Mouse (Mus musculus) lung, postnatal 14 days (tissue): ENCODE measurements around the gene Kif2b.

ENCODE experiments used
- DNase-seq: peaks from one replicate; pipeline ENCODE4 v3.0.0; 2021

Gene Kif2b

DNA sequence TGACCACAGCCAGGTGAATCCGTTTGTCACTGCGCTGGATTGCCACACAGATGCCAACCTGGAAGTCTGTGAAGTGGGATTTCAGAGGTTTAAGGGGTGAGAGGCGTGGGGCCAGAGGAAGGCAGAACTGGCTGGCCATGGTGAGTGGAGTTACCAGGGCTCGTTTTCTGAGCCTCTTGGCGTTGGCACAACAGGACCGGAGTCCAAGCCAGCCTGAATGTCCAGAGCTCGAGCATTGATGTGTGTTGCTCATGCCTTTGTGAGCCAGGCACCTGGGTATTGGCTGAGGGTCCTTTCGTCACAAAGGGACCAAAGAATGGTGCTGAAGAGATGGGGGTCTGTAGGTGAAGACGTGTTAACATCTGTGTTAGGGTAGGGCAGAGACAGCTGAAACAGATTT is at the start of gene Kif2b:
Gene Kif2b, minus strand, starts transcription at position 242 of the 400 bp plus-strand sequence.
- DNase-seq = no peak

DNA sequence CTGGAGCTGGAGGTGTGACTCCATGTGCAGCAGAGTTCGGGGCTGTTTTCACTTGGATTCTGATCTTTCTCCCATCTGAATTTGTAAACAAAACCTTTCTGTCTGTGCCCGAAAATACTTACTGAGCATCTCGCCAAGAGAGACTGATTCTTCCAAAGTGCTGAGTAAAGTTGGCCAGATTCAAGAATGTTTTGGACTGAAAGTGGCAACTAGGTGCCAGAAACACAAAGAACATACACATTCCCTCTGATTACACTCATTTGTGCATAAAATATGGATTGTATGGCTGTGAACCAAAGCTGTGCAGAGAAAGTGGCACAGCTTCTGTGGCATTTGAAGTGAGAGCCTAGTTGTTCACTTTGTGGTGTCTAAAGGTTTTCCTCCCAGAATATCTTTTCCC is 15.7 kb upstream of the Kif2b start:
- DNase-seq = no peak

DNA sequence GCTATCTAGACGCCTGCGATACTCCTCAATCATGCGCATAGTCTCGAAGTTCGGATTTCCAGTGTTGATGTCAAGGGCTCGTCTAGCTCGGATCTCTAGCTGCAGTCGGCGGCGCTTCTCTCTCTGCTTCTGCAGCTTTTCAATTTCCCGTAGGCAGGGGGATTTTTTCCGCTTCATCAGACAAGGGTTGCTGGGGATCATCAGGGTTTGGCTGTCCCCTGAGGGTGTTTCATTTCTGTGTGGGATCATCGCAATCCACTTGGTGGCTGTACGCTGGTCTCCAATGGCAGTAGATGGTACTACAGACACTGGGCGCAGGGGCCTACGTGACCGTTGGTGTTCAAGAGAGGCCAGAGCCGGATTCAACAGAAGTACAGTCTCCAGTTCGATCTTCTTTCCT is 502 bp downstream of the Kif2b start:
- DNase-seq = no peak

DNA sequence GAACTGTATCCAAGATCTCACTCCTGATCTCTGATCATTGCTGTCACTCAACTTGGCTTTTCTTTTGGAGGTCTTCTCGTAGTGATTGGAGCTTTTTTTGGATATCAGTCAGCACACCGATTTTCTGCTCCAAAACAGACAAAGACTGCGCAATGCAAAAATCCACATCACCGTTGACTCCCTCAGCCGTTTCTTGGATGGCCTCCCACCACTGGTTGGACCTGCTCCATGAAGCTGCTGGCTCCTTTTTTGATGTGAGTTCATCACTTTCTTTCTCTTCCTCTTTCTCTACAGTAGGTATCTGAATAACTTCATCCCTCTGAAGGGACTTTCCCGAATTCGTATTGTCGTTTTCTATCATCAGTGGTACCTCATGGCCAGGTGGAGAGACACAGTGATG is 2.0 kb downstream of the Kif2b start:
- DNase-seq = peak; percentile 1

DNA sequence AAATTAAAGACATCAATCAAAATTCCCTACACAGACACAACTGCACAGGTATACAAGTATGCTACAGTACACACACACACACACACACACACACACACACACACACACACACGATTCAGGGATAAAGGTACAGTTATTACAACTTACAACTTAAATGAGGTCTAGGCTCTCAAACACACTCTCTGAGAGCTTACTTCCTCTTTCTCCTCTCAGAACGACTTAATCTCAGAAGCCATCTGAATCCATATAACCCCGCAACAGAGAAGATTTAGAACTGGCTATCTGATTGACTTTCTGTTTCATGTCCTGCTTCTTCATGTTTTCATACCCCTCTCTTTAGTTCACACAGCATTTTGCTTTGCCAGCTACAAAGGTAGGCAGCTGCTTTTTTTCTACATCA is 2.9 kb downstream of the Kif2b start:
- DNase-seq = no peak

DNA sequence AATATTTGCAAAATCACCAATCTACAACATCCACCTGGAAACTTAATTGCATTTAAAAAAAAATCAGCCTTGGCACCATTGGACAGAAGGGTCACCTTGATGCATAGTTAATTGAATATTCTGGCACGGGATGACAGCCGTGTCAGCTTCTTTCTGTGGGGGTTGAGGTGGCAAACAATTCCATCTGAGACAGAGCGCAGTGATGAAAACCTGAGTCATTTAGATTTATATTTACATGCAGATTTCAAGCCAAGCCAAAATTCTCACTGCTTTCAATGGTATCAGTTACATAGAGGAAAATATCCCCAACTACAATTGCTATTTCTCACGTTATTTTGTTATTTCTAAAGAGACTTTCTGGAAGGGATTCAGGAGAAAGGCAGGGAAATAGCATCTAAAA is 46.6 kb downstream of the Kif2b start:
- DNase-seq = no peak
